Mouse (Mus musculus): ENCODE results near the gene Fev. TPM values are rescaled to one million over a fixed set of nuclear protein-coding genes. Genes with fewer than 3 reads are reported as not detected.

Fev gene
- not detected in 2 replicates for polyA plus RNA-seq (2012; rRNA removed)

DNA sequence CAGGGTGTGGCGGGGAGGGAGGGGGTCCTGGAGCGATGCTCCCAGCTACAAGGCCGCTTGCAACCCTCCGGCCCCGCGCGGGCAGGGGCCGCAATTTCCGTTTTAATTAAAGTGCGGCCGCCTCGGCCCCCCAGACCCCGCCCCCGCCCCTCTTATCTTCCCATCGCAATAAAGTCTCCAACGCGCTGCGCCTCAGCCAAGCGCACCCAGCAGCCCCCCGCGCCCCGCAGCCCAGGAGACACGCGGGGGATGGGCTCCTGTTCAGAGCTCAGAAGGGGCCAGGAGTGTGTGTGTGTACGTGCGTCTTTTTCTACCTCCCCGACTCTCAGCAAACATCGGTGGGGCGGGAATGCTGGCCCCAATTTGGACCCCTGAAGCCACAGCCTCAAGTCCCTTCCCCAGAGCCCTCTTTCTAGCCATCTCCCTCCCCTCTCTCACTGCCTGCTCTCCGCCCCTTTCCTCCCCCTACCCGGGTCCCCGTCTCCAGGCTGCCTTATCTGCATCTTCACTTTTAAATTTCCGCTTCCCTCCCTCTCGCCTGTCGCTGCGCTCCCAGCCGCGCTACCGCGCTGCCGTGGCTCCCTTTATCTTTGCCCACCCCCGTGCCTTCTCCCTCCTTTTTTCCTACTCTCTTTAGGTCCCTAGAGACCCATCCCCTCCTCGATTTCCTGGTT, at the start of gene Fev:
TSS of gene Fev (minus strand) at position 51 of the 674 bp plus-strand sequence.
- DNase-seq (ENCODE audit: low read depth), result no peak

DNA sequence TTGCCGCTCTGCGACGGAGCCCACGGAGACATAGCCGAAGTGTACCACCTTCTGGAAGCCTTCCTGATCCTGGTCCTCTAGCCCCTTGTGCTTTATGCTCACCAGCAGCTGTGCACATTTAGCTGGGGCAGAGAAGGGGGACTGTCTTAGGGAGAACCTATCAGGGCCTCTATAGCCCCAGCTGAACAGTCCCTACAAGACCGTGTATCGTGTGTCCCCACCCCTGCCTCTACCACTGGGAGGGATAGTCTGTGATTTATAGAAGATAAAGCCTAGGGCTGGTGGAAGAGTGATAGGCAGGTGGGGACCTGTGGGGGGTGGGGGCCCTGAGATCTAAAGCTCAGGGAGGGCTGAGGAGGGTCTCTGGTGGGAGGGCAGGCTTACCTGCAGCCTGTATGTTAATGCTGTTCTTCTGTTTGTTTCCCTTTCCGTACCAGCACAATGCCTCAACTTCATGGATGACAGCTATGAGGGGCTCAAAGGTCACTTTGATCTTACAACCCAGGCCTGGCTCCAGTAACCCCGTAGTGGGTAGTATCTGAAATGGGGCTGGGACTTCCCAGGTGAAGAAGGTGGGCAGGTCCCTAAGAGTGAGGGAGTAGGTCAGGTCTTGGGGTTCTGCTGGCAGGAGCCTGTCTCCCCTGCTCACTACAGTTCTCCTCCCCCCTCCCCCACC, 42.5 kb upstream of the Fev start:
- DNase-seq (ENCODE audit: low read depth), result no peak

DNA sequence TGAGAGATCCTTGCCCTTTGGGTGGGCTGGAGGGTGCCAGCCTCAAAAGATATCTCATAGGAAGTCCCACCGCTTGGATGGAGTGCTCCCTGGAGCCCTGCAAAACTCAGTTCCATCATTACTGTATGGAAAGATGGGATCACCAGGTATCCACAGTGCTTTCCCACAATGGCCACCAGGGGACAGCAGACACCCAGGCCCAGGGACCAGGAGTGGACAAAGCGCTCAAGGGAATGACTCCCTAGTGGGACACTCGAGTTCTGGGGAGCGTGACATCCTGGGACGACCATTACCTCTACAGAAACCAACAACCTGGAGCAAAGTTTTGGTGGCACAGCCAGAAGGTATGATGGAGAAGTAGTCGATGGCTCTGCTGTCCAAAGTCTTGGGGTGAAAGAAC, 41.5 kb upstream of the Fev start:
- no peak for DNase-seq (ENCODE audit: low read depth)

DNA sequence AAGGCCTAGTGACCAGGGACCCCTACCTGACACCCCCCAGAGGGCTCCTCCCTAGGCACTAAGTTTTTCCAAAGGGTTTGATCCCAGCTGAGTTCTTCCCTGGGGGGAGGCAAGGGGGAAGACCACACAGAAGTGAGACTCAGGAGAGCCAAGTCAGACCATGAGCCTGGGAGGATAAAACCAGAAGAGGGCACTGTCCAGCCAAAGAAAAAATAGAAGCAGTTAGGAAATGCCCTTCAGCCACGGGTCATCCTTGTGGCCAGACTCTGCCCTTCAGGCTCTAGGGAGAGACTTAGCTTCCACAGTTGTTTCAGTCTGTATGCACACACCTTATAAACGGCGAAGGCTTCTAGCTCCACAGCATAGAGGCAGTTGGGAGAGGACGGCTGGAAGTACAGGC, 39.2 kb upstream of the Fev start:
- no peak for DNase-seq (ENCODE audit: low read depth)

DNA sequence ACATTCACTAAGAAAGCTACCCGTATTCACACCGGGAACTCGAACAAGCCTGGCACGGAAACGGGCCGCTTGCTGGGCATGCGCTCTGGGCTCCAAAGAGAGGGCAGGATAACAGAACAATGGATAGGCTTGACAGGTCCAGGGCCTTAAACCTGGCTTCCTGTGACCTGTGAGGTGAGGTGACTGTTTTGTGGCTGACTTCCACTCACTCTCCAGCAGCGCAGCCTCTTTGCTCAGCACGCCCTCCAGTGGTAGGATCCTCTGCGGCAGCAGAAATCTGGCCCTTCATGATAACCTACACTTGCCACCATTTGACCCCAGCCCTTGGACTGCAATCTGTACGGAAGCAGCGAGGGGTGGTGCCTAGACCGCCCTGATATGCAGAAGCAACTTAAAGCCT, 30.5 kb upstream of the Fev start:
- DNase-seq (ENCODE audit: low read depth), result no peak

GRCm38 (mm10) chr1:74902191-74902590, 17.0 kb upstream of the Fev start:
- no peak for DNase-seq (ENCODE audit: low read depth)

DNA sequence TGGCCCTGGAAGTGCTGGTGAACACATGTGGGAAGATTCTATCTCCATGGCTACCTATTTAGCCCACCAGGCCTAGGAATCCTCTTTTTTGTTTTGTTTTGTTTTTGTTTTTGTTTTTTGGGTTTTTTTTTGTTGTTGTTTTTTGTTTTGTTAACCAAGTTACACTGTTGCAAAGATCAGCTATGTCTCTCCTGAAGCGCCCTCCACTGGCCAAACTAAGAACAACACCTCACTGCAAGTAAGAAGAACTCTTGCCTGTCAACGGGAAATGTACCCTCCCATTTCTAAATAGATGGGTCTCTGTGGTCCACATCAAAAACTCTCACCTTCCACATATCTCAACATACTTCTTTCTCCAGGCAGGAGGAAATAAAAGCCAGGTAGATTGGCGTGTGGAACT, 16.5 kb upstream of the Fev start:
- DNase-seq (ENCODE audit: low read depth), result no peak

- DNase-seq (ENCODE audit: low read depth), result no peak
Observed at GRCm38 (mm10) chr1:74900341-74901285, 15.4 kb upstream of the Fev start.

DNA sequence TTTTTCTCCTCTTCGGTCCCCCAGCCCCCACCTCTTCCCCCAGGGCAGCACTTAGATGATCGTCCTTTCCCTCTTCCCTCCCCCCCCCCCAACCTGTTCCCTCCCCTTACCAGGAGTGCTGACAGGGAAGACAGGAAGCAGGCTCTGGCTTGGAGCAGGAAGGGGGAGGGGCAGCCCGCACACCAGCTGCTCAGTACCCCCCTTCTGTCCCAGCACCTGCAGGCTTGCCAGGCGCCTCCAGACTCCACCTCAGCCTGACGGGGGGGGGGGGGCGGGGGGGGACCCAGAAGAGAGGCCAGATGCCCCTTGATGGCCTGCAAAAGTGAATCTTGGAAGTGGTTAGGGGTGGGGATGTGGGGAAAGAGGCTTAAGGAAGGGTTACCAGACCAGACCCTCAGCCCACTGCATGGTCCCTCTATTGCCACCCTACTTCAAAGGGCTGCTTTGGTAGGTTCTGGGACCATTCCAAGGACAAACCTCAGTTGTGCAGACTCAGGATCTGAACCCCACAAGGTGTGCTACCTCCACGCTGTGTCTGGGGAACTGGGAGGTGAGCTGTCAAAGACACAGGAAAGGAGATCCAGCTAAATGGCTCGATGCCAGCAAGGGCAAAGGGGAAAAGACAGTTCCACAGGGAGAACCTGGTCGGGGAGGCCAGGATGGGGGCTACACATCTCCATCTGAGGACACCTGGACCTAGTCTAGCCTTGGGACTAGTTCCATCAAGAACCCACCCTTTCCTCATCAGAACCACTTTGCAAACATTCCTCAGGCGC, 13.6 kb upstream of the Fev start:
- DNase-seq (ENCODE audit: low read depth), result no peak

- no peak for DNase-seq (ENCODE audit: low read depth)
Observed at GRCm38 (mm10) chr1:74897976-74898375, 12.8 kb upstream of the Fev start.

- DNase-seq (ENCODE audit: low read depth), result no peak
Observed at GRCm38 (mm10) chr1:74894966-74895365, 9.7 kb upstream of the Fev start.

DNA sequence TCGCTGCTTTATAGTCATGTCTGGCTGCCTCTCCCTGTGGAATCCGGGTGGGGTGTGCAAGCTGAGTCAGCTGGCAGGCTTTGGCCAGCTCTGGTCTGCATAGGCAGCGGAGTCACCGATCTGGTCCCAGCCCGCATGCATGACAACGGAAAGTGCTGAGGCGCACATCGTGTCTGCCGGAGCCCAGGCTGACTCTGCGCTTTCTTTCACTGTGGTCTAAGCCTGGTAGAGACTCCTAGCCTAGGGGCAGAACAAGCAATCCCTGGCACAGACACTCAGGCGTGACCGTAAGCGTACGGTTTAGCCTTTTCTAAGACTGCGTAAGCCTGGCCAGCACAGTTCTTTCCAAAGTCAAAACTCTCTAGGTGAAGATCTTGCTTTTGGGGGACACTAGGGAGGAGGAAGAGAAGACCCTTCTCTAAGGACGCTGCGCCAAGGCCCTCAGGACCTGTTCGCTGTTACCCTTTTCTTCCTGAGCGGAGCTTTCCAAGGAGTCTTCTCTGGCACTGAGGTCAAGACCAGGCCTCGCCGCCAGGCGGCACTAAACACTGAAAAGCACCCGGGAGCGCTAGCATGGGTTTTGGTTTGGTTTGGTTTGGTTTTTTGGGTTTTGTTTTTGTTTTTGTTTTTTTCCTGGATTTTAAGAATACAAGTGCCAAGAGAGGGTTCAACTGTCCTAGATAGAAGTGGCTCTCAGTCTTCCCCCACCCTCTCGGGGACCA, 8.1 kb upstream of the Fev start, which contains the start of gene Cryba2:
TSS of gene Cryba2 (minus strand) at position 10 of the 722 bp plus-strand sequence.
- DNase-seq (ENCODE audit: low read depth), result no peak

DNA sequence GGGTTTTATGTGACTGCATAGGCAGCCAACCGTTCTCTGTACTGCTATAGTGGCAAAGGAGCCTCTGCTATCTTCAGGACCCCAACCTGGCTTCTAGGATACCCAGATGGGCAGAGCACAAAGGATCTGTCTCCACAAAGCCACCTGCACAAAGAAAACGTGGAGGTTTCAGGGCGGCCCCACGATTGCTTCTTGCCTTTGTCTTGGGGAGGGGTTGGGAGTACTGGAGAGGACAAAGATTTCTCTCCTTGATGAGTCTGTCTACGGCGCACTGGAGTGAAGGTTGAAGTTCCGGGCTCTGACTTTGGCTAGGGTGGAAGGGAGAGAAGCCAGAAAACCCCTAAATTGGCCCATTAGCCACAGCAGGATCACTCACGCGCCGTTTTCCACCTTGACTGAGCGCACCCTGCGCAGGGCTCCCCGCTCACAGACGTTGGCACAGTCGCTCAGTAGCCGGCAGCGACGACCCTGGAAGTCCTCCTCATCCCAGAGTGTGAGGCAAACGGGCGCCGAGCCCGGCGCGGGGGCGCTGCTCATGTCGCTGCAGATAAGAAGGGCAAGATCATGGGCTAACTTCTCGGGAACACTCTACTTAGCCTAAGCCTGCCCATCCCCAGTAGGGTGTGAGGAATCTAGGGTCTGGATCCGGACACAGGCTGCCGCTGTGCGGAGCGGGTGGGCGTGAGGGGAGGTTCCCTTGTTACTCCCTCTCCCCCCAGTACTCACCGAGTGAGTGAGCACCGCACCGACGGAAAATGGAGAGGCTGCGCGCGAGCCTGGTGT, 7.3 kb upstream of the Fev start:
- DNase-seq (ENCODE audit: low read depth), result no peak

DNA sequence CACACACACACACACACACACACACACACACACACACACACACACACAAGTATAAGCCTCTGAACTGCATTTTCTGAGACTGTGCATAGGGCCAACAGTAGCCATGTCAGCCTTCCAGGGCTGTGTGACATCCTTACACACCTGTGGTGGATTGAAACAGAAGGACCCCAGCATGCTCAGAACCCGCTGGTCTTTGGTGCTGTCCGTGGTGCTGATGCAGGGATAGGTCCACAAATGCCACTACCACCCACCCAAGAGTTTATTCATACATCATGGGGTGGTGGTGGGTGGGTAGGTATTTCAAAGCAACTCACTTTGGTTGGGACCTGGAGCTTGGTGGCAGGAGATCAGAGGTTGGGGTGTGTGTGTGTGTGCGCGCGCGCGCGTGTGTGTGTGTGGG, 6.3 kb upstream of the Fev start:
- DNase-seq (ENCODE audit: low read depth), result no peak

DNA sequence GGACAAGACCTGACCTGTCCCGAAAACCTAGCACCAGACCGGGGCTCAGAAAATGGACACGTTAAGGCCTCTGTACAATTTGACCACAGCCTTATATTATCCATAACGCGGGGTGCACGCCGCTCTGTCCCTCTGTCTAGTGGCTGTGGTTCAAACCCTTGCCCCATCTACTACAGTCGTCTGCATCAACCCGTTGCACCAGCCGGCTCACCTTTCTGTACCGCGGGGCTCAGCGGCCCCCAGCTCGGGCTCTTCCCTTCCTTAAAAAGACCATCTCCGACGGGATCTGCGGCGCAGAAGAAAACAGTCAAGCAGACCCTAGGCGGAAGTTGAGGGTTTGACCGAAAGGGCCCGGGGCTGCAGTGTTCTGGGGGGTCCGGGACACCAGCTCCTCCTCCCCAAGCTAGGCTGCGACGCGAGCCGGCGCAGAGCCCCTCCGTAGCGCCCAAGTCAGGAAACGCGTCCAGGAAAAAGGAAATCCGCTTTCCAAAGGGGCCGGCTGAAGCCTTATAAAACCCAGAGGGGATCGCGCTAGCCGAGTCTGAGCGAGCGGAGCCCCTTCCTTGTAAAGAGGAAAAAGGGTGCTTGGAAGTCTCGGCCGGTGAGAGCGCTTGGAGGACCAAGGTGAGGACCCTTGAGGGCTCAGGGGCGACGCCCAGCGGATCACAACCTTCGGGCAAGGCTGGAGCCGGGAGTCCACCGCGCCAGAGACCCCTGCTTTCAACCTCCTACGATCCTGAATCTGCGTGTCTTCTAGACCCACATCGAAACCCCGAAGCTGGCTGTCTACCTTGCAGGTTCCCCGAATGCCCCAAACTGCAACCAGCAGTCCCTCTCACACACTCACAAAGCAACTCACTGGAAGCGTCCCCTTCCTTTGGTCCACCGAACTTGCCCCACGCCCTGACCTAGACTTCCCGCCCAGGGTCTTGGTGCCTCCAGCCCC, 750 bp downstream of the Fev start:
- no peak for DNase-seq (ENCODE audit: low read depth)

DNA sequence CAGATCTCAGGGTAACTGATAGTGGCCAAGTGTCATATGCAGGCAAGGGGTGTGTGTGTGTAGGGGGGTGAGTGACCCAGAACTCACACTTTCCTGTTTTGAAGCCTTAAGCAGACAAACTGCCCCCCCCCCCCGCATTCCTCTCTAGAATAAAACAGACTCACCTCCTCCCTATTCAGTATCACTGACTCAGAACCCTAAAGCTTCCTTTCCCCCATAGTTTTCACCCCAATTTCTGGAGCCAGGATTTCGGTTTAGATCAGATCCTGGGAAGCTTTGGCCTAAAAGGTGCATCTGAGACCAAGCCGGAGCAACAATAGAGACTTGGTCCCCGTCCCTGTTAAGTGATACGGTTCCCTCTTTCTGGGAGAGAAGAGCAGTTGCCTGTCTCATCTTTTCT, 1.8 kb downstream of the Fev start:
- DNase-seq (ENCODE audit: low read depth), result no peak

DNA sequence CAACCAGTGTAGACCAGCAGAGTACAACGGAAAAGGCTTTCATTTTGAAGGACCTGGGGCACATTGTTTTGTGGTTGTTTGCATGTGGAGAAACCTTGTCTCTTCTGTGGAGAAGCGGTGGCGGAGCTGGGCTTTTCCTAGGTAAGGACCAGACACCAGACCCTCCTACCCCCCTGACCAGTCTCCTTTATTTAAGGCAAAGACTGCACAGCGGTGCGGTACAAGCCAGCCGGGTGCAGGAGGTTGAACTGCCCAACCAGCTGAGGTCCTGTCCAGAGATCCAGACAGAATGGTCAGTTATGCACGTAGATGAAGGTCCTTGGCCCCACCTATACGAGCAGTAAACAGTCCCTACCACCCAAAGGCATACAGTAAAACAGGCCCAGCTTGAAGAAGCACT, 2.4 kb downstream of the Fev start:
- no peak for DNase-seq (ENCODE audit: low read depth)

- no peak for DNase-seq (ENCODE audit: low read depth)
Observed at GRCm38 (mm10) chr1:74882055-74882734, 3.0 kb downstream of the Fev start.
